Mouse (Mus musculus) midbrain, embryonic 13.5 days (tissue): Measurements from ENCODE around the gene Sept3. TPM values are rescaled to one million over a fixed set of nuclear protein-coding genes. Genes with fewer than 3 reads are reported as not detected.

Experiments
- ATAC-seq: fragments of 200-750 bp; cut with Nextera tagmentation; 2 replicates; pipeline ENCODE4 v1.8.0; 2017; ENCODE audit warnings: mild to moderate bottlenecking, moderate TSS enrichment, moderate library complexity
- H3K27ac ChIP-seq: fragments of 300-500 bp; sonication (generic); 2 replicates; pipeline ENCODE4 v1.5.1; 2015; ENCODE audit warnings: inconsistent platforms, mild to moderate bottlenecking, moderate library complexity
- H3K27me3 ChIP-seq: fragments of 300-500 bp; sonication (generic); 2 replicates; pipeline ENCODE4 v1.6.1; 2015; ENCODE audit warnings: mild to moderate bottlenecking, inconsistent platforms
- H3K36me3 ChIP-seq: fragments of 300-500 bp; sonication (generic); 2 replicates; pipeline ENCODE4 v1.6.1; 2015; ENCODE audit warnings: mild to moderate bottlenecking, inconsistent platforms
- H3K4me1 ChIP-seq: fragments of 300-500 bp; sonication (generic); replicated peaks from 2 replicates; pipeline ENCODE4 v1.6.1; 2015; ENCODE audit warnings: inconsistent platforms
- H3K4me2 ChIP-seq: fragments of 300-500 bp; sonication (generic); replicated peaks from 2 replicates; pipeline ENCODE4 v1.6.1; 2015; ENCODE audit warnings: moderate library complexity, mild to moderate bottlenecking, inconsistent platforms
- H3K4me3 ChIP-seq: fragments of 300-500 bp; sonication (generic); replicated peaks from 2 replicates; pipeline ENCODE4 v1.5.1; 2015; ENCODE audit warnings: mild to moderate bottlenecking, inconsistent platforms
- H3K9ac ChIP-seq: fragments of 300-500 bp; sonication (generic); replicated peaks from 2 replicates; pipeline ENCODE4 v1.6.1; 2015; ENCODE audit warnings: mild to moderate bottlenecking, inconsistent platforms
- H3K9me3 ChIP-seq: fragments of 300-500 bp; sonication (generic); 2 replicates; pipeline ENCODE4 v1.6.1; 2016; ENCODE audit warnings: mild to moderate bottlenecking, inconsistent platforms
- WGBS: fragments of 180-500 bp; shearing (Covaris S2); methylation state at CpG from one replicate; pipeline ENCODE4 v1.1.7; 2015; 5-methylcytosine and 5-hydroxymethylcytosine counted together
- polyA plus RNA-seq: library from polyadenylated mRNA; unstranded; fragments of >200 nt; fragmentation: Nextera tagmentation; extraction: Ambion mirVana; gene quantifications from 2 replicates; pipeline ENCODE4 v1.2.1, GENCODE M21; 2015

The Sept3 gene
- polyA plus RNA-seq, 1 experiment from 2014 or later, result 349 TPM

GRCm38 (mm10) chr15:82274927-82275901, 521 bp downstream of the Sept3 start:
- Histone ChIP-seq H3K9ac (peak overlapping the region; percentile 96), H3K27me3 (peaks cover 16% of the 10 kb centered on the region), H3K27ac (peak overlapping the region; percentile 98), H3K36me3 (peaks cover 27% of the 10 kb centered on the region), H3K4me2 (peak overlapping the region; percentile 98), H3K9me3 (no peaks in the 10 kb centered on the region), H3K4me1 (peaks cover 61% of the 10 kb centered on the region), H3K4me3 (peak overlapping the region; percentile 89)
- ATAC-seq, result peak; percentile 77
- WGBS, result under 1% methylated on average over 68 of the region's 86 CpGs

- Histone ChIP-seq H3K27me3 (peaks cover 11% of the 10 kb centered on the region), H3K4me2 (peak overlapping the region; percentile 98), H3K9me3 (no peaks in the 10 kb centered on the region), H3K36me3 (peaks cover 48% of the 10 kb centered on the region), H3K4me3 (peak overlapping the region; percentile 89), H3K27ac (peak overlapping the region; percentile 27; the same call in 1 of the 2 replicates), H3K4me1 (peaks cover 44% of the 10 kb centered on the region), H3K9ac (peak overlapping the region; percentile 96)
- 82% methylated on average over 5 of the region's 5 CpGs for WGBS
- no peak for ATAC-seq
Observed at GRCm38 (mm10) chr15:82277591-82277990, 2.9 kb downstream of the Sept3 start.

GRCm38 (mm10) chr15:82280638-82281037, 5.9 kb downstream of the Sept3 start:
- ATAC-seq, result no peak
- H3K4me2 ChIP-seq, result no peak overlapping the region

GRCm38 (mm10) chr15:82286157-82286556, 11.5 kb downstream of the Sept3 start:
- ATAC-seq, result no peak
- no peaks in the 10 kb centered on the region for H3K4me1 ChIP-seq
- H3K27me3 ChIP-seq, result no peaks in the 10 kb centered on the region
- H3K9ac ChIP-seq, result no peak overlapping the region
- H3K9me3 ChIP-seq, result no peaks in the 10 kb centered on the region
- H3K36me3 ChIP-seq, result peaks cover 97% of the 10 kb centered on the region
- no peak overlapping the region for H3K4me3 ChIP-seq
- no peak overlapping the region for H3K4me2 ChIP-seq
- H3K27ac ChIP-seq, result no peak overlapping the region
- 74% methylated on average over 12 of the region's 12 CpGs for whole genome bisulfite sequencing

More at GRCm38 (mm10) chr15:82280638-82281037, 5.9 kb downstream of the Sept3 start:
- Histone ChIP-seq H3K4me1 (peaks cover 31% of the 10 kb centered on the region), H3K27ac (no peak overlapping the region), H3K4me3 (no peak overlapping the region), H3K9me3 (no peaks in the 10 kb centered on the region), H3K9ac (no peak overlapping the region), H3K36me3 (peaks cover 78% of the 10 kb centered on the region), H3K27me3 (no peaks in the 10 kb centered on the region)
- 86% methylated on average over 4 of the region's 4 CpGs for WGBS

GRCm38 (mm10) chr15:82290252-82290651, 15.6 kb downstream of the Sept3 start:
- no peak overlapping the region for H3K9ac ChIP-seq

GRCm38 (mm10) chr15:82292851-82293250, 18.2 kb downstream of the Sept3 start:
- Histone ChIP-seq H3K9ac (no peak overlapping the region), H3K27ac (peak overlapping the region; percentile 55), H3K27me3 (no peaks in the 10 kb centered on the region), H3K4me2 (peak overlapping the region; percentile 17; the same call in 1 of the 2 replicates), H3K9me3 (no peaks in the 10 kb centered on the region), H3K4me3 (no peak overlapping the region), H3K36me3 (peaks cover 50% of the 10 kb centered on the region), H3K4me1 (peaks cover 24% of the 10 kb centered on the region)
- no peak for ATAC-seq
- whole genome bisulfite sequencing, result 12% methylated on average over 5 of the region's 5 CpGs

More at GRCm38 (mm10) chr15:82290252-82290651, 15.6 kb downstream of the Sept3 start:
- H3K27me3 ChIP-seq, result no peaks in the 10 kb centered on the region
- 94% methylated on average over 7 of the region's 7 CpGs for WGBS
- no peak overlapping the region for H3K4me2 ChIP-seq
- peaks cover 76% of the 10 kb centered on the region for H3K36me3 ChIP-seq
- H3K4me3 ChIP-seq, result no peak overlapping the region
- ATAC-seq, result no peak
- no peak overlapping the region for H3K27ac ChIP-seq
- peaks cover 24% of the 10 kb centered on the region for H3K4me1 ChIP-seq
- H3K9me3 ChIP-seq, result no peaks in the 10 kb centered on the region

GRCm38 (mm10) chr15:82293271-82293711, 18.6 kb downstream of the Sept3 start:
- H3K4me3 ChIP-seq, result no peak overlapping the region
- ATAC-seq, result peak; percentile 87

GRCm38 (mm10) chr15:82294059-82294458, 19.4 kb downstream of the Sept3 start:
- no peak overlapping the region for H3K4me2 ChIP-seq
- H3K27me3 ChIP-seq, result no peaks in the 10 kb centered on the region
- peak overlapping the region; percentile 55; the same call in 1 of the 2 replicates for H3K27ac ChIP-seq
- peak; percentile 28 for ATAC-seq
- no peak overlapping the region for H3K4me3 ChIP-seq
- H3K4me1 ChIP-seq, result peaks cover 24% of the 10 kb centered on the region
- no peaks in the 10 kb centered on the region for H3K9me3 ChIP-seq
- WGBS, result 45% methylated on average over 8 of the region's 8 CpGs
- no peak overlapping the region for H3K9ac ChIP-seq
- peaks cover 38% of the 10 kb centered on the region for H3K36me3 ChIP-seq

More at GRCm38 (mm10) chr15:82293271-82293711, 18.6 kb downstream of the Sept3 start:
- H3K4me2 ChIP-seq, result peak overlapping the region; percentile 17; the same call in 1 of the 2 replicates
- WGBS, result 2% methylated on average over 7 of the region's 7 CpGs
- no peak overlapping the region for H3K9ac ChIP-seq
- H3K9me3 ChIP-seq, result no peaks in the 10 kb centered on the region
- no peaks in the 10 kb centered on the region for H3K27me3 ChIP-seq
- peaks cover 24% of the 10 kb centered on the region for H3K4me1 ChIP-seq
- peaks cover 46% of the 10 kb centered on the region for H3K36me3 ChIP-seq
- H3K27ac ChIP-seq, result peak overlapping the region; percentile 55

- H3K4me3 ChIP-seq, result no peak within 1 kb of the TSS
- H3K9ac ChIP-seq, result no peak within 1 kb of the TSS
- peaks cover 7% of the 10 kb centered on the region for H3K4me1 ChIP-seq
- ATAC-seq, result no peak
- no peak within 1 kb of the TSS for H3K4me2 ChIP-seq
- WGBS, result 62% methylated on average over 39 of the region's 39 CpGs
- no peaks in the 10 kb centered on the region for H3K36me3 ChIP-seq
- no peak within 1 kb of the TSS for H3K27ac ChIP-seq
- H3K27me3 ChIP-seq, result no peaks in the 10 kb centered on the region
- H3K9me3 ChIP-seq, result no peaks in the 10 kb centered on the region
Observed at GRCm38 (mm10) chr15:82298764-82299561, 24.3 kb downstream of the Sept3 start, which contains the start of gene Wbp2nl. Gene Wbp2nl, plus strand, starts transcription at chr15:82298954.

GRCm38 (mm10) chr15:82307107-82307506, 32.4 kb downstream of the Sept3 start:
- Histone ChIP-seq H3K27ac (no peak overlapping the region), H3K9me3 (no peaks in the 10 kb centered on the region), H3K4me3 (no peak overlapping the region), H3K36me3 (no peaks in the 10 kb centered on the region), H3K4me1 (no peaks in the 10 kb centered on the region), H3K9ac (no peak overlapping the region), H3K4me2 (no peak overlapping the region), H3K27me3 (no peaks in the 10 kb centered on the region)
- WGBS, result 76% methylated on average over 3 of the region's 3 CpGs
- no peak for ATAC-seq

GRCm38 (mm10) chr15:82308416-82308815, 33.7 kb downstream of the Sept3 start:
- 79% methylated on average over 3 of the region's 3 CpGs for WGBS
- ATAC-seq, result no peak
- no peaks in the 10 kb centered on the region for H3K4me1 ChIP-seq
- no peak overlapping the region for H3K4me3 ChIP-seq
- H3K9me3 ChIP-seq, result no peaks in the 10 kb centered on the region
- no peak overlapping the region for H3K9ac ChIP-seq
- no peak overlapping the region for H3K27ac ChIP-seq
- no peaks in the 10 kb centered on the region for H3K36me3 ChIP-seq
- H3K27me3 ChIP-seq, result no peaks in the 10 kb centered on the region
- no peak overlapping the region for H3K4me2 ChIP-seq
